Mouse (Mus musculus): Measurements from ENCODE around the gene Hlf. TPM values are rescaled to one million over a fixed set of nuclear protein-coding genes. Genes with fewer than 3 reads are reported as not detected.

Gene Hlf
- polyA plus RNA-seq, 1 experiment: 6.2 TPM

GRCm38 (mm10) chr11:90342858-90343257, 47.8 kb downstream of the Hlf start:
- H3K27ac ChIP-seq (ENCODE audit: control insufficient read depth, insufficient read depth, low read depth, low read length, poor library complexity): no peak overlapping the region
- H3K4me1 ChIP-seq (ENCODE audit: control insufficient read depth, insufficient read depth, low read length): no peaks in the 10 kb centered on the region
- WGBS: 81% methylated on average over 5 of the region's 5 CpGs
- H3K4me3 ChIP-seq (replicated peaks; ENCODE audit: control insufficient read depth, low read depth, low read length): no peak overlapping the region
- TF ChIP-seq POLR2A (IDR thresholded peaks at IDR 0.05; ENCODE audit: borderline replicate concordance, control insufficient read depth, low read depth, low read length) (no peak), CTCF (IDR thresholded peaks at IDR 0.05; ENCODE audit: control insufficient read depth, insufficient read depth, low read length) (no peak)

GRCm38 (mm10) chr11:90342267-90342666, 48.4 kb downstream of the Hlf start:
- Histone ChIP-seq H3K4me3 (replicated peaks; ENCODE audit: control insufficient read depth, low read depth, low read length) (no peak overlapping the region), H3K27ac (ENCODE audit: control insufficient read depth, insufficient read depth, low read depth, low read length, poor library complexity) (no peak overlapping the region), H3K4me1 (ENCODE audit: control insufficient read depth, insufficient read depth, low read length) (no peaks in the 10 kb centered on the region)
- no peak for TF ChIP-seq CTCF (IDR thresholded peaks at IDR 0.05; ENCODE audit: control insufficient read depth, insufficient read depth, low read length)
- WGBS: 60% methylated on average over 5 of the region's 5 CpGs

- no peak overlapping the region for H3K27ac ChIP-seq (ENCODE audit: control insufficient read depth, insufficient read depth, low read depth, low read length, poor library complexity)
- WGBS: 81% methylated on average over 13 of the region's 13 CpGs
- no peaks in the 10 kb centered on the region for H3K4me1 ChIP-seq (ENCODE audit: control insufficient read depth, insufficient read depth, low read length)
- no peak overlapping the region for H3K4me3 ChIP-seq (replicated peaks; ENCODE audit: control insufficient read depth, low read depth, low read length)
- TF ChIP-seq POLR2A (IDR thresholded peaks at IDR 0.05; ENCODE audit: borderline replicate concordance, control insufficient read depth, low read depth, low read length) (no peak), CTCF (IDR thresholded peaks at IDR 0.05; ENCODE audit: control insufficient read depth, insufficient read depth, low read length) (no peak)
These were observed 49.9 kb downstream of the Hlf start for GRCm38 (mm10) chr11:90340836-90341235.

- TF ChIP-seq CTCF (IDR thresholded peaks at IDR 0.05; ENCODE audit: control insufficient read depth, insufficient read depth, low read length) (no peak), POLR2A (IDR thresholded peaks at IDR 0.05; ENCODE audit: borderline replicate concordance, control insufficient read depth, low read depth, low read length) (no peak)
- Histone ChIP-seq H3K27ac (ENCODE audit: control insufficient read depth, insufficient read depth, low read depth, low read length, poor library complexity) (no peak overlapping the region), H3K4me1 (ENCODE audit: control insufficient read depth, insufficient read depth, low read length) (no peaks in the 10 kb centered on the region), H3K4me3 (replicated peaks; ENCODE audit: control insufficient read depth, low read depth, low read length) (no peak overlapping the region)
- 53% methylated on average over 1 of the region's 1 CpGs for WGBS
These were observed 55.9 kb downstream of the Hlf start for GRCm38 (mm10) chr11:90334816-90335215.

GRCm38 (mm10) chr11:90332737-90333136, 58.0 kb downstream of the Hlf start:
- no peak for TF ChIP-seq POLR2A (IDR thresholded peaks at IDR 0.05; ENCODE audit: borderline replicate concordance, control insufficient read depth, low read depth, low read length)
- TF ChIP-seq CTCF (IDR thresholded peaks at IDR 0.05; ENCODE audit: control insufficient read depth, insufficient read depth, low read length): no peak
- WGBS: 68% methylated on average over 4 of the region's 4 CpGs
- Histone ChIP-seq H3K4me3 (replicated peaks; ENCODE audit: control insufficient read depth, low read depth, low read length) (no peak overlapping the region), H3K27ac (ENCODE audit: control insufficient read depth, insufficient read depth, low read depth, low read length, poor library complexity) (no peak overlapping the region), H3K4me1 (ENCODE audit: control insufficient read depth, insufficient read depth, low read length) (no peaks in the 10 kb centered on the region)

GRCm38 (mm10) chr11:90330202-90330694, 60.4 kb downstream of the Hlf start:
- Histone ChIP-seq H3K4me1 (ENCODE audit: control insufficient read depth, insufficient read depth, low read length) (no peaks in the 10 kb centered on the region), H3K4me3 (replicated peaks; ENCODE audit: control insufficient read depth, low read depth, low read length) (no peak overlapping the region), H3K27ac (ENCODE audit: control insufficient read depth, insufficient read depth, low read depth, low read length, poor library complexity) (no peak overlapping the region)
- TF ChIP-seq POLR2A (IDR thresholded peaks at IDR 0.05; ENCODE audit: borderline replicate concordance, control insufficient read depth, low read depth, low read length): no peak
- TF ChIP-seq CTCF (IDR thresholded peaks at IDR 0.05; ENCODE audit: control insufficient read depth, insufficient read depth, low read length): no peak
- 72% methylated on average over 9 of the region's 9 CpGs for WGBS

- WGBS: 63% methylated on average over 1 of the region's 1 CpGs
- no peak for TF ChIP-seq CTCF (IDR thresholded peaks at IDR 0.05; ENCODE audit: control insufficient read depth, insufficient read depth, low read length)
- no peak for TF ChIP-seq POLR2A (IDR thresholded peaks at IDR 0.05; ENCODE audit: borderline replicate concordance, control insufficient read depth, low read depth, low read length)
These were observed 63.9 kb downstream of the Hlf start for GRCm38 (mm10) chr11:90326836-90327235.

GRCm38 (mm10) chr11:90326146-90326545, 64.5 kb downstream of the Hlf start:
- TF ChIP-seq CTCF (IDR thresholded peaks at IDR 0.05; ENCODE audit: control insufficient read depth, insufficient read depth, low read length): no peak
- TF ChIP-seq POLR2A (IDR thresholded peaks at IDR 0.05; ENCODE audit: borderline replicate concordance, control insufficient read depth, low read depth, low read length): no peak
- Histone ChIP-seq H3K4me1 (ENCODE audit: control insufficient read depth, insufficient read depth, low read length) (no peaks in the 10 kb centered on the region), H3K27ac (ENCODE audit: control insufficient read depth, insufficient read depth, low read depth, low read length, poor library complexity) (no peak overlapping the region)

More at GRCm38 (mm10) chr11:90326836-90327235, 63.9 kb downstream of the Hlf start:
- no peaks in the 10 kb centered on the region for H3K4me1 ChIP-seq (ENCODE audit: control insufficient read depth, insufficient read depth, low read length)
- no peak overlapping the region for H3K4me3 ChIP-seq (replicated peaks; ENCODE audit: control insufficient read depth, low read depth, low read length)
- H3K27ac ChIP-seq (ENCODE audit: control insufficient read depth, insufficient read depth, low read depth, low read length, poor library complexity): no peak overlapping the region

GRCm38 (mm10) chr11:90324597-90324996, 66.1 kb downstream of the Hlf start:
- 81% methylated on average over 3 of the region's 3 CpGs for WGBS
- H3K4me3 ChIP-seq (replicated peaks; ENCODE audit: control insufficient read depth, low read depth, low read length): no peak overlapping the region
- TF ChIP-seq CTCF (IDR thresholded peaks at IDR 0.05; ENCODE audit: control insufficient read depth, insufficient read depth, low read length) (no peak), POLR2A (IDR thresholded peaks at IDR 0.05; ENCODE audit: borderline replicate concordance, control insufficient read depth, low read depth, low read length) (no peak)
- H3K27ac ChIP-seq (ENCODE audit: control insufficient read depth, insufficient read depth, low read depth, low read length, poor library complexity): no peak overlapping the region
- H3K4me1 ChIP-seq (ENCODE audit: control insufficient read depth, insufficient read depth, low read length): no peaks in the 10 kb centered on the region

More at GRCm38 (mm10) chr11:90326146-90326545, 64.5 kb downstream of the Hlf start:
- WGBS: 88% methylated on average over 5 of the region's 5 CpGs
- no peak overlapping the region for H3K4me3 ChIP-seq (replicated peaks; ENCODE audit: control insufficient read depth, low read depth, low read length)
